8 mouse cellular contexts compared by ENCODE assay signal in genomic region chr10:111103086-111103485, GRCm38 (mm10).
DNase-seq lines count a peak whose midpoint lies in the region; ATAC-seq and TF ChIP-seq lines count a peak whose summit lies in the region.

No protein-coding gene starts in this region.

- TF ChIP-seq CTCF in intestine, postnatal 0 days (IDR thresholded peaks at IDR 0.05; ENCODE audit: low read depth) = no peak

- no peaks in the 10 kb centered on the region for H3K4me1 ChIP-seq in intestine, postnatal 0 days (replicated peaks; ENCODE audit: control insufficient read depth, insufficient read depth, low read length)
- H3K4me1 ChIP-seq in intestine, embryonic 16.5 days (ENCODE audit: control insufficient read depth, insufficient read depth, low read length) = no peaks in the 10 kb centered on the region
- peaks cover 16% of the 10 kb centered on the region for H3K4me1 ChIP-seq in heart, embryonic 15.5 days (replicated peaks)
- peaks cover 11% of the 10 kb centered on the region for H3K4me1 ChIP-seq in hindbrain, embryonic 13.5 days (replicated peaks)
- peaks cover 11% of the 10 kb centered on the region for H3K4me1 ChIP-seq in forebrain, embryonic 12.5 days

- WGBS in intestine, postnatal 0 days = 65% methylated on average over 14 of the region's 14 CpGs
- 78% methylated on average over 14 of the region's 14 CpGs for WGBS in intestine, embryonic 16.5 days
- 72% methylated on average over 14 of the region's 14 CpGs for WGBS in heart, embryonic 15.5 days
- WGBS in hindbrain, embryonic 13.5 days = 85% methylated on average over 14 of the region's 14 CpGs
- 89% methylated on average over 14 of the region's 14 CpGs for WGBS in forebrain, embryonic 12.5 days

- no peak overlapping the region for H3K4me3 ChIP-seq in intestine, postnatal 0 days (ENCODE audit: low read depth, low read length)
- no peak overlapping the region for H3K4me3 ChIP-seq in intestine, embryonic 16.5 days (ENCODE audit: low read length)
- peak overlapping the region; percentile 24 for H3K4me3 ChIP-seq in heart, embryonic 15.5 days
- H3K4me3 ChIP-seq in hindbrain, embryonic 13.5 days = no peak overlapping the region
- no peak overlapping the region for H3K4me3 ChIP-seq in forebrain, embryonic 12.5 days (replicated peaks)

- no peaks in the 10 kb centered on the region for H3K36me3 ChIP-seq in intestine, postnatal 0 days (ENCODE audit: control insufficient read depth, insufficient read depth)
- H3K36me3 ChIP-seq in intestine, embryonic 16.5 days (ENCODE audit: control insufficient read depth, insufficient read depth, low read length) = no peaks in the 10 kb centered on the region
- no peaks in the 10 kb centered on the region for H3K36me3 ChIP-seq in heart, embryonic 15.5 days
- H3K36me3 ChIP-seq in hindbrain, embryonic 13.5 days = no peaks in the 10 kb centered on the region
- H3K36me3 ChIP-seq in forebrain, embryonic 12.5 days (replicated peaks) = no peaks in the 10 kb centered on the region

- no peaks in the 10 kb centered on the region for H3K27me3 ChIP-seq in intestine, postnatal 0 days (replicated peaks; ENCODE audit: control insufficient read depth, insufficient read depth, low read length)
- no peaks in the 10 kb centered on the region for H3K27me3 ChIP-seq in intestine, embryonic 16.5 days (replicated peaks; ENCODE audit: control insufficient read depth, insufficient read depth, low read length)
- no peaks in the 10 kb centered on the region for H3K27me3 ChIP-seq in heart, embryonic 15.5 days
- H3K27me3 ChIP-seq in hindbrain, embryonic 13.5 days = no peaks in the 10 kb centered on the region
- no peaks in the 10 kb centered on the region for H3K27me3 ChIP-seq in forebrain, embryonic 12.5 days

- no peak for ATAC-seq in intestine, postnatal 0 days
- ATAC-seq in intestine, embryonic 16.5 days = no peak
- ATAC-seq in heart, embryonic 15.5 days (replicated peaks; ENCODE audit: insufficient number of reproducible peaks, insufficient read depth, low FRiP score, low read depth) = 0 out of 2 replicates have a peak, but pooled peaks have one; percentile 11
- no peak for ATAC-seq in hindbrain, embryonic 13.5 days (ENCODE audit: low FRiP score)
- ATAC-seq in forebrain, embryonic 12.5 days (ENCODE audit: low FRiP score) = no peak

- peak; percentile 21 for DNase-seq in R1 (ENCODE audit: low read depth, low spot score)
- DNase-seq in lung, postnatal 4 days = peak; percentile 32 to 47
- no peak for DNase-seq in urinary bladder, postnatal 4 days (ENCODE audit: low spot score in 2 of 2)

- no peak overlapping the region for H3K9ac ChIP-seq in intestine, postnatal 0 days (ENCODE audit: low read depth, low read length)
- H3K9ac ChIP-seq in intestine, embryonic 16.5 days (ENCODE audit: low read depth, low read length) = no peak overlapping the region
- no peak overlapping the region for H3K9ac ChIP-seq in heart, embryonic 15.5 days
- no peak overlapping the region for H3K9ac ChIP-seq in hindbrain, embryonic 13.5 days
- H3K9ac ChIP-seq in forebrain, embryonic 12.5 days = no peak overlapping the region

- H3K9me3 ChIP-seq in intestine, postnatal 0 days (ENCODE audit: control insufficient read depth) = no peaks in the 10 kb centered on the region
- no peaks in the 10 kb centered on the region for H3K9me3 ChIP-seq in intestine, embryonic 16.5 days (ENCODE audit: control insufficient read depth, low read length)
- no peaks in the 10 kb centered on the region for H3K9me3 ChIP-seq in heart, embryonic 15.5 days (replicated peaks)
- H3K9me3 ChIP-seq in hindbrain, embryonic 13.5 days = no peaks in the 10 kb centered on the region
- H3K9me3 ChIP-seq in forebrain, embryonic 12.5 days = no peaks in the 10 kb centered on the region

- no peak overlapping the region for H3K27ac ChIP-seq in intestine, postnatal 0 days (ENCODE audit: low read depth, low read length)
- no peak overlapping the region for H3K27ac ChIP-seq in intestine, embryonic 16.5 days (ENCODE audit: low read length)
- H3K27ac ChIP-seq in heart, embryonic 15.5 days = peak overlapping the region; percentile 39; the same call in 1 of the 2 replicates
- H3K27ac ChIP-seq in hindbrain, embryonic 13.5 days = no peak overlapping the region
- no peak overlapping the region for H3K27ac ChIP-seq in forebrain, embryonic 12.5 days

- H3K4me2 ChIP-seq in intestine, postnatal 0 days (replicated peaks; ENCODE audit: low read depth) = 0 out of 2 replicates have a peak overlapping the region, but pooled peaks have one; percentile 7
- no peak overlapping the region for H3K4me2 ChIP-seq in intestine, embryonic 16.5 days (ENCODE audit: low read depth, low read length)
- H3K4me2 ChIP-seq in heart, embryonic 15.5 days = peak overlapping the region; percentile 49
- no peak overlapping the region for H3K4me2 ChIP-seq in hindbrain, embryonic 13.5 days
- no peak overlapping the region for H3K4me2 ChIP-seq in forebrain, embryonic 12.5 days

Comparison
In these comparisons a context has a peak if more than half of its experiments do, and no peak if none do; other contexts are left out.
1. H3K4me2 ChIP-seq: peak in intestine, postnatal 0 days (single experiment) and heart, embryonic 15.5 days (single experiment); none in intestine, embryonic 16.5 days (single experiment), hindbrain, embryonic 13.5 days (single experiment) and forebrain, embryonic 12.5 days (single experiment).
2. DNase-seq: peak in R1 (single experiment) and lung, postnatal 4 days (2 of 2); none in urinary bladder, postnatal 4 days (0 of 2).